Mouse (Mus musculus): Measurements from ENCODE around the gene Fhit. TPM values are rescaled to one million over a fixed set of nuclear protein-coding genes. Genes with fewer than 3 reads are reported as not detected.

Fhit gene
- polyA plus RNA-seq, 1 experiment from 2014 or later = 4.5 TPM

DNA sequence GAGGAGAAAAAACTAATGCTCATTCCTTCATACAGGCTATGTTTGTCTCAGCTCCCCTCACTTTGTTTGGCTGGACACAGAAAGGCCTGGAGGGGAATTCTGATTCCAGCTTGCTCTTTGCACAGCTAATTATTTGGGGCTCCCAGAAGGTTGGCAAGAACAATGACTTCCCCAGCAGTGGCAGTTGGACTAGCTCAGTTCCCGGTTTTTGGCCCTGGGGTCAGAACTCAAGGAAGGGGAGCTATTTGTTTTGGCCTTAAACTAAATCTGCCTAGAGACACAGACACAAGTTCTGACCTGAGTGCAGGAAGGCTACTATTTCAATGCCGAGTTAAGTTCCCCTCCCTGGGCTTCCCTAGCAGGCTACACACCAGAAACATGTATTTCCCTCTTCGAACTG, 506.0 kb downstream of the Fhit start:
- no peak overlapping the region for H3K4me2 ChIP-seq (ENCODE audit: low read depth)
- no peak overlapping the region for H3K27ac ChIP-seq (ENCODE audit: low read depth, low read length)
- 57% methylated on average over 3 of the region's 3 CpGs for WGBS
- ATAC-seq (ENCODE audit: insufficient read depth, low FRiP score, low TSS enrichment) (no peak), DNase-seq (ENCODE audit: low spot score) (peak; percentile 13)
- H3K9me3 ChIP-seq (ENCODE audit: control insufficient read depth, low read length) = no peaks in the 10 kb centered on the region
- H3K4me1 ChIP-seq (ENCODE audit: control insufficient read depth, insufficient read depth, low read length) = no peaks in the 10 kb centered on the region
- no peak overlapping the region for H3K9ac ChIP-seq (ENCODE audit: low read length)
- no peak overlapping the region for H3K4me3 ChIP-seq (ENCODE audit: low read depth, low read length)
- H3K36me3 ChIP-seq (ENCODE audit: control insufficient read depth, insufficient read depth, low read length) = no peaks in the 10 kb centered on the region
- no peaks in the 10 kb centered on the region for H3K27me3 ChIP-seq (ENCODE audit: control insufficient read depth, insufficient read depth, low read length)

DNA sequence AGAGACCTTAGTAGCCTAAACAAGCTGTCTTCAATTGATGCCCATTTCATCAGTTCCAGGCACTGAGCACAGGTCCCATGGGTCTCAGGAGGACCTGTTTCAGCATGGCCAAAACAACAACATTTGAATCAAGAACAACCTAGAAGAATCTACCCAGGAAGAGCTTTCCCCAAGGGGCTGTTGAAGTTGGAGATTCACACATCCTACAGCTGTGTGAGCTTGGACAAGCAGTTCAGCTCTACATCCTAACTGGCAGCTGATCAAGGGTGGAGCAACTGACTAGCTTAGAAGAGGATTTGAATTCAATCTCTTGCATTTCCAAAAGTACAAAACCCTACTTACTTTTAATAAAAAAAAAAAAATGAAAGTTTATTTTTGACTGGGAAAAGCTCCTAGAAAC, 514.0 kb downstream of the Fhit start:
- Histone ChIP-seq H3K9ac (ENCODE audit: low read length) (no peak overlapping the region), H3K27ac (ENCODE audit: low read depth, low read length) (no peak overlapping the region), H3K36me3 (ENCODE audit: control insufficient read depth, insufficient read depth, low read length) (no peaks in the 10 kb centered on the region), H3K4me1 (ENCODE audit: control insufficient read depth, insufficient read depth, low read length) (no peaks in the 10 kb centered on the region; the same call in 1 of the 2 replicates), H3K27me3 (ENCODE audit: control insufficient read depth, insufficient read depth, low read length) (no peaks in the 10 kb centered on the region), H3K9me3 (ENCODE audit: control insufficient read depth, low read length) (no peaks in the 10 kb centered on the region), H3K4me3 (ENCODE audit: low read depth, low read length) (no peak overlapping the region), H3K4me2 (ENCODE audit: low read depth) (no peak overlapping the region)
- DNase-seq (ENCODE audit: low spot score) (no peak), ATAC-seq (ENCODE audit: insufficient read depth, low FRiP score, low TSS enrichment) (no peak)

DNA sequence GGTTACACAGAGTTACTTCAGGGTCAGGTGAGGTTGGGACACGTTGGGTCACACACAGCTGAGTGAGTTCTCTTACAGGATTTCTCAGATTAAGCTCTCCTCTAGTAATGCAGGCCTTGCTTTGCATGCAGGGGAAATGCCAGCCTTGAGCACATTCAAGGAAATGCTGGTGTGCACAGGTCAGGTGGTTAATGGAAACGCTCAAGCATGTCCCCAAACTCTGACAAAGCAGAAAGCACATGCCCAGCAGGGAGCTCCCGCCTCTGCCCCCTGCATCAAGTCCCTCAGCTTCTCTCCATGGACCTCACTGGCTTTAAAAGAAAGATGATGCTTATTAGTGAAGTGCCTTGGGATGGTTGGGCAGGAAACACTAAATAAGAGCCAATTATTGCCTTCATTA, 530.1 kb downstream of the Fhit start:
- WGBS = 71% methylated on average over 3 of the region's 3 CpGs
- no peak for ATAC-seq (ENCODE audit: insufficient read depth, low FRiP score, low TSS enrichment)

DNA sequence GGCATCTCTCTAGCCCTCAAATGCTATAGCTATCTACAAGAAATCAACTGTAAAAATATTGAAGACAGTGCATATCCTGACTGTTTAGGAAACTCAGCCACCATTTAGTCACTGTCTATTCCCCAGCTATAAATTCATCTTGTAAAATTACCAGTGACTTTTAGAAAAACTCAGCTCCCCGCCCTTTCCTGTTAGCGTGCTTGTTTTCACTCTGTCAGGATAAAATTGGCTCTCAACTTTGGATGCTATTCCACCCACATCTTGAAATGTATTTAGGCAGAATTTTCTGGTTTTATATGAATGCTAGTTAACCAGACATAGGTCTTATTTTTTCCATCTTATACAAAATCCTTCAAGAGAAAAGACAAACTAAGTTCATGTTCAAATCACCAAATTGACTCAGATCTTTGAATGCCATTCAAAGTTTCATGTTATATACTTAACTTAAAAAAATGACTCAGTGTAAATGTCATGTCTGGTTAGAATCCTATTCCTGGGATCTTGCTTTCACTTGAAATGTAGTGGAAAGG, 530.9 kb downstream of the Fhit start:
- 92% methylated on average over 2 of the region's 2 CpGs for WGBS
- no peak overlapping the region for H3K27ac ChIP-seq (ENCODE audit: low read depth, low read length)
- H3K9ac ChIP-seq (ENCODE audit: low read length) = no peak overlapping the region
- DNase-seq (ENCODE audit: low spot score) (no peak), ATAC-seq (ENCODE audit: insufficient read depth, low FRiP score, low TSS enrichment) (no peak)
- H3K27me3 ChIP-seq (ENCODE audit: control insufficient read depth, insufficient read depth, low read length) = no peaks in the 10 kb centered on the region
- no peaks in the 10 kb centered on the region for H3K4me1 ChIP-seq (ENCODE audit: control insufficient read depth, insufficient read depth, low read length)
- no peaks in the 10 kb centered on the region for H3K36me3 ChIP-seq (ENCODE audit: control insufficient read depth, insufficient read depth, low read length)
- H3K4me3 ChIP-seq (ENCODE audit: low read depth, low read length) = no peak overlapping the region
- H3K4me2 ChIP-seq (ENCODE audit: low read depth) = no peak overlapping the region
- no peaks in the 10 kb centered on the region for H3K9me3 ChIP-seq (ENCODE audit: control insufficient read depth, low read length)

More for the DNA sequence above, 530.1 kb downstream of the Fhit start:
- no peak for DNase-seq (ENCODE audit: low spot score)
- Histone ChIP-seq H3K27me3 (ENCODE audit: control insufficient read depth, insufficient read depth, low read length) (no peaks in the 10 kb centered on the region), H3K27ac (ENCODE audit: low read depth, low read length) (no peak overlapping the region), H3K36me3 (ENCODE audit: control insufficient read depth, insufficient read depth, low read length) (no peaks in the 10 kb centered on the region), H3K4me2 (ENCODE audit: low read depth) (no peak overlapping the region), H3K4me1 (ENCODE audit: control insufficient read depth, insufficient read depth, low read length) (no peaks in the 10 kb centered on the region), H3K9me3 (ENCODE audit: control insufficient read depth, low read length) (no peaks in the 10 kb centered on the region), H3K9ac (ENCODE audit: low read length) (no peak overlapping the region), H3K4me3 (ENCODE audit: low read depth, low read length) (no peak overlapping the region)

DNA sequence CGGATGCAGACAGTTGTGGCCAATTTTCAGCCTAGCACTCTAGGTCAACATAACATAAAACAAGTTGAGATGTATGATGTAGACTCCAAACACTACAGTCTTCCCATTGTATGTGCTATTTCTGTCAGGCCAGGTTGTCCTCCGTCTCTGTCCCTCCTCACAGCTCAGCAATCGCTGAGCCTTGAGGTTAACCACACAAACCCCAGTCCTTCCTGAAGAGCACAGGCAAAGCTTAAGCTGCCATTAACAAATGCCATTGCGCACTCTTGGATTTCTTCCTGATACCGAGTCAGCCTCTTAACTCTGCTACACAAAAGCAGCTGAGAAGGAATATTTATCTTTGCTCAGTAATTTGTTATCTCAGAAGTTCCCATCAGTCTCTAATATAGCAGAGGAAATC, 568.4 kb downstream of the Fhit start:
- Histone ChIP-seq H3K27me3 (ENCODE audit: control insufficient read depth, insufficient read depth, low read length) (no peaks in the 10 kb centered on the region), H3K27ac (ENCODE audit: low read depth, low read length) (no peak overlapping the region), H3K9me3 (ENCODE audit: control insufficient read depth, low read length) (no peaks in the 10 kb centered on the region), H3K4me3 (ENCODE audit: low read depth, low read length) (no peak overlapping the region), H3K36me3 (ENCODE audit: control insufficient read depth, insufficient read depth, low read length) (no peaks in the 10 kb centered on the region), H3K9ac (ENCODE audit: low read length) (no peak overlapping the region), H3K4me1 (ENCODE audit: control insufficient read depth, insufficient read depth, low read length) (no peaks in the 10 kb centered on the region), H3K4me2 (ENCODE audit: low read depth) (no peak overlapping the region)
- DNase-seq (ENCODE audit: low spot score) = no peak
- WGBS = 87% methylated on average over 5 of the region's 5 CpGs
- ATAC-seq (ENCODE audit: insufficient read depth, low FRiP score, low TSS enrichment) = no peak

DNA sequence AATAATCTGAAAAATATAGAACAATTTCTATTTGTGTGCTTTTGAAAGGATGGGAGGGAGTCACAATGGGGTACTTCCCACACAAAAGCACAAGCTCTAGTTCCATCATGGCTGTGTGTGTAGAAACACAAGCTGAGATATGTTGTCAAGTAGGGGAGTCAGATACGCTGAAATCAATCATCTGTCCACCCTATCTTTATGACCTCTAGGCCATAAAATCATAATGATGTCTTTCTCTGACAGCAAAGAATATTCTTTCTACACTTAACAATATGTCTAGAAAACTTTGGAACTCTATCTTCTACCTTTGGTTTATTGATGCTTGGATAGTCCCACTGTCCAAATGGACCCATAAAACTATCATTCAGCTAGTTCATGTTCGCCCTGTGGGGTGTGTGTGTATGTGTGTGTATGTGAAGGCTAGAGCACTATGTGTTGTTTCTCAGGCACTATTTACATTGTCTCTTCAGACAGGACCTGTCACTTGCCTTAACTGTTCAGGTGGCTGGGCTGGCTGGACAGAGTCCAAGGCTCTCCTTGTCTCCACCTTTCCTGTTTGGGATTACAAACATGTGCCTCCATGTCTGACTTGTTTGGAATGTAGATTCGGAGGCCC, 592.8 kb downstream of the Fhit start:
- Histone ChIP-seq H3K4me2 (ENCODE audit: low read depth) (no peak overlapping the region), H3K4me1 (ENCODE audit: control insufficient read depth, insufficient read depth, low read length) (no peaks in the 10 kb centered on the region), H3K27me3 (ENCODE audit: control insufficient read depth, insufficient read depth, low read length) (no peaks in the 10 kb centered on the region), H3K9ac (ENCODE audit: low read length) (no peak overlapping the region), H3K9me3 (ENCODE audit: control insufficient read depth, low read length) (no peaks in the 10 kb centered on the region), H3K4me3 (ENCODE audit: low read depth, low read length) (no peak overlapping the region), H3K27ac (ENCODE audit: low read depth, low read length) (no peak overlapping the region), H3K36me3 (ENCODE audit: control insufficient read depth, insufficient read depth, low read length) (no peaks in the 10 kb centered on the region)
- ATAC-seq (ENCODE audit: insufficient read depth, low FRiP score, low TSS enrichment) (no peak), DNase-seq (ENCODE audit: low spot score) (no peak)
- WGBS = 81% methylated on average over 3 of the region's 3 CpGs

DNA sequence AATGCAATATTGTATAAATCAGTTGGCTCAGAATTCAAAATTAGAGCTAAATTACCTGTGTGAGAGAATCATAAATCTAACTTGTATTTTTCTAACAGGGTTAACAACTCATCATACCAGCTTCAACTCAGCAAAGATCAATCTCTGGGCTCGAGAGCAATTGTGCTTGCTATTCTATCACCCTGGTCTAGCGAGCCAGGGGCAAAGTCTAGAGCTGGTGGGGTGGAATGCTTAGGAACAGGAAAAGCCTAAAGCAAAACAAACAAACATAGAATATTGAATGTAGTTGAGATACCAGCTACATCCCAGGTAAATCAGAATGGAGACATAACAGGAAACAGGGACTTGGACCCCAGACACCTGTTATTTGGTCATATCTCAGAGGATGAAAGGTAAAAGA, 594.1 kb downstream of the Fhit start:
- Histone ChIP-seq H3K27ac (ENCODE audit: low read depth, low read length) (no peak overlapping the region), H3K27me3 (ENCODE audit: control insufficient read depth, insufficient read depth, low read length) (no peaks in the 10 kb centered on the region), H3K9me3 (ENCODE audit: control insufficient read depth, low read length) (no peaks in the 10 kb centered on the region), H3K36me3 (ENCODE audit: control insufficient read depth, insufficient read depth, low read length) (no peaks in the 10 kb centered on the region), H3K9ac (ENCODE audit: low read length) (no peak overlapping the region), H3K4me3 (ENCODE audit: low read depth, low read length) (no peak overlapping the region), H3K4me1 (ENCODE audit: control insufficient read depth, insufficient read depth, low read length) (no peaks in the 10 kb centered on the region), H3K4me2 (ENCODE audit: low read depth) (no peak overlapping the region)
- no peak for DNase-seq (ENCODE audit: low spot score)
- WGBS = 85% methylated on average over 2 of the region's 2 CpGs
- ATAC-seq (ENCODE audit: insufficient read depth, low FRiP score, low TSS enrichment) = no peak

DNA sequence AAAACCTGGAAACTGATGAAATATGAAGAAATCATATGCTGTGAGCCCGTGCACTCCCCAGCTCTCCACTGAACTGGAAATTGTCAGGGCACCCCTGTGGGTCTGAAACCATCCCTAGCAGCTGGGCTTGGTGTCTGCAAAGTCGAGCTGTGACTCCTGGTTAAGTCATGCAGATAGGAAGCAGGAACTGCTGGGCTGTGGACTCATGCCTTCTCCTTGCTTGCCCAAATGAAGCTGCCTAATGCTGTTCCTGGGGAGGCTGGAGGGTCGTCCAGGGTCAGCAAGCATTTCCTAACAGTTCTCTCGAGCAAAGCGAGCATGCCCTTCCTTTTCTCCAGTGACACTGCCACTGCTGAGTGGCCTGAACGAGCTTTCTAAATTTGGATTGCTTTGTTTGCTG, 607.1 kb downstream of the Fhit start:
- no peaks in the 10 kb centered on the region for H3K27me3 ChIP-seq (ENCODE audit: control insufficient read depth, insufficient read depth, low read length)
- no peak for ATAC-seq (ENCODE audit: insufficient read depth, low FRiP score, low TSS enrichment)
- no peak for DNase-seq (ENCODE audit: low spot score)

DNA sequence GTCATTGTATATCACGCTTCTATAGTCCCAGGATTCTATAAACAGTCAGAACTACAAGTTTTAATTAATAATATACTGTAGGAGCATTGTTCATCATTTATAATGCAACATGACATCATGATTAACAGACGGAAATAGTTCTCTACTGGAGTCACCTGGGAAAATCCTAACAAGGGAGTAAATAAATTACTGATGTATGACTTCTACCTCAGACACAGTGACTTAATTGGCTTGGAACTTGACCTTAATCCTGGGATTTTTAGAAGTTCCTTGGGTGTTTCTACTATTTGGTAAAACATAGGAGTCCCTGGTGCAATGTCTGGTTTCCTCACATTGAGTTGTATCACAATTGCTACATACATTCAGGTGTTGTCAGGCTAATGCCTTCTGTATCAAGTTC, 613.2 kb downstream of the Fhit start:
- ATAC-seq (ENCODE audit: insufficient read depth, low FRiP score, low TSS enrichment) (no peak), DNase-seq (ENCODE audit: low spot score) (no peak)
- Histone ChIP-seq H3K27ac (ENCODE audit: low read depth, low read length) (no peak overlapping the region), H3K36me3 (ENCODE audit: control insufficient read depth, insufficient read depth, low read length) (no peaks in the 10 kb centered on the region), H3K4me1 (ENCODE audit: control insufficient read depth, insufficient read depth, low read length) (no peaks in the 10 kb centered on the region), H3K4me2 (ENCODE audit: low read depth) (no peak overlapping the region), H3K27me3 (ENCODE audit: control insufficient read depth, insufficient read depth, low read length) (no peaks in the 10 kb centered on the region), H3K4me3 (ENCODE audit: low read depth, low read length) (no peak overlapping the region), H3K9ac (ENCODE audit: low read length) (no peak overlapping the region), H3K9me3 (ENCODE audit: control insufficient read depth, low read length) (no peaks in the 10 kb centered on the region)
- WGBS = 85% methylated on average over 2 of the region's 2 CpGs

More for the DNA sequence above, 607.1 kb downstream of the Fhit start:
- H3K9ac ChIP-seq (ENCODE audit: low read length) = no peak overlapping the region
- H3K36me3 ChIP-seq (ENCODE audit: control insufficient read depth, insufficient read depth, low read length) = no peaks in the 10 kb centered on the region
- H3K27ac ChIP-seq (ENCODE audit: low read depth, low read length) = no peak overlapping the region
- WGBS = 40% methylated on average over 6 of the region's 6 CpGs
- no peak overlapping the region for H3K4me3 ChIP-seq (ENCODE audit: low read depth, low read length)
- H3K9me3 ChIP-seq (ENCODE audit: control insufficient read depth, low read length) = no peaks in the 10 kb centered on the region
- no peaks in the 10 kb centered on the region for H3K4me1 ChIP-seq (ENCODE audit: control insufficient read depth, insufficient read depth, low read length)
- H3K4me2 ChIP-seq (ENCODE audit: low read depth) = no peak overlapping the region
